Mouse (Mus musculus): ENCODE measurements around the gene Ppm1e. TPM values are rescaled to one million over a fixed set of nuclear protein-coding genes. Genes with fewer than 3 reads are reported as not detected.

Gene Ppm1e
- polyA plus RNA-seq (2012; ENCODE audit: insufficient read depth, low replicate concordance): 0.32 TPM in 1 of 2 replicates, not detected in the other

DNA sequence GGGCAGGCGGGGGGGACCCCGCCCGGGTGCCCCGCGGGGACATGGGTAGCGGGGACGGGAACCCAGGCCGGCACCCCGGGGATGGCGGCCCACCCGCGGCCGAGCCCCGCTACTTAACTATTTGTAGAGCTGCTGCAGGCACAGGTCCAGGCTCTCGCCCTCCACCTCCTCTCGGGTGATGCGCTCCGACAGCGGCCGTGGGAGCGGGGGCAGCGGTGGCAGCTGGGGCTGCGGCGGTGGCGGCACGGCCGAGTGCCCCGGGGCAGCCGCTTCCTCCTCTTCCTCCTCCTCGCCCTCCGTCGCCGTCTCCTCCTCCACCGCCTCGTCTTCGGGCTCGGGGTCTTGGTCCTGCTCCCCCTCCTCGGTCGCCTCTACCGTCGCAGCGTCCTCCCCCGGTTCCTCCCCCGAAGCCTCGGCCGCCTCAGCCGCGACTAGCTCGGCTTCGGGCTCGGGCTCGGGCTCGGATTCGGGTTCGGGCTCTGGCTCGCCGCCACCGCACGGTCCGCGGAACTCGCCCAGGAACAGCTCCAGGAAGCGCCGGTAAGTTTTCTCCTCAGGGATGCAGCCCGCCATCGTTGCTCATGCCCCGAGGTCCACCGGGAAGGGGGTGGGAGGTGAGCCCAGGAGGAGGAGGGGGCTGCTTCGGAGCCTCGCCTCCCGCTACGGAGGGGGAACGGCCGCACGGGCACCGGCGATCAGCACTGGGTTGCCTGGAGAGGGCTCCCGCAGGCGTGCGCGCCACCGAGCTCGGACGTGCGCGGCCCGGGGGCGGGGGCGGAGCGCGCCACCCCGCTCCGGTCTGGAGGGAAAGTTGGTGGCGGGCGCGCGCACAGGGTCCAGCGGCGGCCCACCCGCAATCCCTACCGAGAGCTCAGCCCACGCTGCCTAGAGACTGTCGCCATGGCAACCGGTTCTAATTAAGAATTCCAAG is at the start of gene Ppm1e:
Ppm1e (minus strand) TSS at position 693 of the 931 bp plus-strand sequence.
- Histone ChIP-seq H3K4me1 (peaks cover 23% of the 10 kb centered on the region), H3K9me3 (peaks cover 5% of the 10 kb centered on the region; the same call in 1 of the 2 replicates), H3K4me3 (replicated peaks) (peak within 1 kb of the TSS; percentile 93), H3K27me3 (replicated peaks) (peaks cover 53% of the 10 kb centered on the region), H3K36me3 (replicated peaks; ENCODE audit: low read length) (no peaks in the 10 kb centered on the region)
- TF ChIP-seq FLI1 (IDR thresholded peaks at IDR 0.05; ENCODE audit: low read length) (no peak), GATA1 (IDR thresholded peaks at IDR 0.05; ENCODE audit: borderline replicate concordance, low read length) (no peak)

DNA sequence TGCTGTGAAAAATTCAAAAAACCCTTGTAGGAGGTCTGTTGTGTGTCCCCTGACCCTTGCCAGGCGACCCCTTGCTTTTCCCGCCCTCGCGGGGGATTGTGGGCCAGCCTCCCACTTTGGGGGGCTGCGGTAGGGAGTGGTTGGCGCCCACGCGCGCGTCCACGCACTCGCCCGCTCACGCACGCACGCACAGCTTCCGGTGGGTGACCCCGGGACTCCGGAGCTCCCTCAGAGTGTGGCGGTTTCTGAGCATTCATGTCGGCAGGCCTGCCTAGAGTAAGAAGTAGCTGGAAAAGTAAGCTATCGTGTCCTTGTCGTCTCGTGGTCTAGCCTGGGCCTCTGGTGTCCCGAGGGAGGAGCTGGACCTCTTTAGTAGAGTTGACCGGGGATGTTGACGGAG is 46.1 kb upstream of the Ppm1e start, which contains the start of the genes Rad51c and Tex14:
Rad51c (minus strand) TSS at position 79 of the 400 bp plus-strand sequence.
Tex14 (plus strand) TSS at position 190 of the 400 bp plus-strand sequence.
- Histone ChIP-seq H3K4me3 (replicated peaks) (peak within 1 kb of the TSS; percentile 96), H3K36me3 (replicated peaks; ENCODE audit: low read length) (no peaks in the 10 kb centered on the region), H3K4me1 (peaks cover 14% of the 10 kb centered on the region), H3K27me3 (replicated peaks) (peaks cover 2% of the 10 kb centered on the region), H3K9me3 (no peaks in the 10 kb centered on the region)
- TF ChIP-seq FLI1 (IDR thresholded peaks at IDR 0.05; ENCODE audit: low read length) (no peak), GATA1 (IDR thresholded peaks at IDR 0.05; ENCODE audit: borderline replicate concordance, low read length) (no peak)

DNA sequence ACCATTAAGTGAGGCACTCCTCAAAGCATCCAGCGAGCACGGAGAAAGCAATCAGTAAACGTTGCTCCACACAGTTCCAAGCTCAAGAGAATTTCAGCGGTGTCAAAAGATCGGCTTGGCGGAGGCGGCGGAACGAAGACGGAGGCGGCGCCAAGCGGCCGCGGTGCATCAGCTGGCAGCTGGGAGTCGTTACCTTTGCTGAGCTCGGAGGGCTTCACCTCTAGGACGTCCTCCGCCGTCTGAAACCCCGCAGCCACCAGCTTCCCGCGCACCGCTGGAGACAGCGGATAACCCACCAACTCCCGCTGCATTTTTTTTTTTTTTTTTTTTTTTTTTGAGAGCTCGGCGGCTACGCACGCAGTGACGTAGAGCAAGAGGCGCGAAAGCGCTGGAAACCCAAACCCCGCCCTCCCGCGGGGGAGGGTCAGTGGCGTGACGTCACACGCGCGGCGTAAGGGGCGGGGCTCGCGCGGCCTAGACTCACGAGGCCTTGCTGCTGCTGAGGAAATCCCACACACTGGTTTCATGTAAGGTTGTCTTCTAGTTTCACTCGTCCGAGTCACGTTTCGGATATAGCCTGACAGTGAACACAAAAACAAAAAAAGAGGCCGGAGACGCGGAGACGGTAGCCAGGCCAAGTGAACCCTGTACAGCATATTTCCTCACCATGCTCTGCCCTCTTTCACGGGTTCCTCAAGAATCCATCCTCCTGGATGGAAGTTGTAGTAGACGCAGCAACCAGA is 45.5 kb upstream of the Ppm1e start:
- Histone ChIP-seq H3K4me3 (replicated peaks) (peak overlapping the region; percentile 96), H3K36me3 (replicated peaks; ENCODE audit: low read length) (no peaks in the 10 kb centered on the region), H3K27me3 (replicated peaks) (no peaks in the 10 kb centered on the region), H3K4me1 (peaks cover 14% of the 10 kb centered on the region), H3K9me3 (no peaks in the 10 kb centered on the region)
- no peak for TF ChIP-seq GATA1 (IDR thresholded peaks at IDR 0.05; ENCODE audit: borderline replicate concordance, low read length)
- no peak; the same call in 1 of the 2 replicates for TF ChIP-seq FLI1 (IDR thresholded peaks at IDR 0.05; ENCODE audit: low read length)

DNA sequence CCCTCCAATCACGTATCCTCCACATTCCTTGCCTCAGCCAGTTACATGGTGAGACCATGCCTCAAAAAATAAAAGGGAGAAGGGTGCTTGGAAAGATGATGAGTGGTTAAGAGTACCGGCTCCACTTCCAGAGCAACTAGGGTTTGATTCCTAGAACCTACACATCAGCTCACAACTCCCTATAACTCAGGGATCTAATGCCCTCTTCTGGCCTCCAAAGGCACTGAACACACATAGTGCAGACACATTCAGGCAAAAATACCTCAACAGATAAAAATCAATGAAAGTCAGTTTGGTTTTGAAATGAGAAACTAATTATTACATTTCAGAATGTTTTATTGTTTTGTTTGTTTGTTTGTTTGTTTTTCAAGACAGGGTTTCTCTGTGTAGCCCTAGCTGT is 39.6 kb upstream of the Ppm1e start:
- no peak for TF ChIP-seq GATA1 (IDR thresholded peaks at IDR 0.05; ENCODE audit: borderline replicate concordance, low read length)
- TF ChIP-seq FLI1 (IDR thresholded peaks at IDR 0.05; ENCODE audit: low read length): no peak
- Histone ChIP-seq H3K4me1 (peaks cover 8% of the 10 kb centered on the region), H3K27me3 (replicated peaks) (no peaks in the 10 kb centered on the region), H3K4me3 (replicated peaks) (no peak overlapping the region), H3K36me3 (replicated peaks; ENCODE audit: low read length) (no peaks in the 10 kb centered on the region), H3K9me3 (no peaks in the 10 kb centered on the region)

- peaks cover 8% of the 10 kb centered on the region for H3K4me1 ChIP-seq
- H3K36me3 ChIP-seq (replicated peaks; ENCODE audit: low read length): no peaks in the 10 kb centered on the region
- TF ChIP-seq FLI1 (IDR thresholded peaks at IDR 0.05; ENCODE audit: low read length) (no peak), GATA1 (IDR thresholded peaks at IDR 0.05; ENCODE audit: borderline replicate concordance, low read length) (no peak)
- H3K4me3 ChIP-seq (replicated peaks): no peak overlapping the region
- H3K27me3 ChIP-seq (replicated peaks): no peaks in the 10 kb centered on the region
- no peaks in the 10 kb centered on the region for H3K9me3 ChIP-seq
Measured at GRCm38 (mm10) chr11:87393855-87394254, 35.0 kb upstream of the Ppm1e start.

DNA sequence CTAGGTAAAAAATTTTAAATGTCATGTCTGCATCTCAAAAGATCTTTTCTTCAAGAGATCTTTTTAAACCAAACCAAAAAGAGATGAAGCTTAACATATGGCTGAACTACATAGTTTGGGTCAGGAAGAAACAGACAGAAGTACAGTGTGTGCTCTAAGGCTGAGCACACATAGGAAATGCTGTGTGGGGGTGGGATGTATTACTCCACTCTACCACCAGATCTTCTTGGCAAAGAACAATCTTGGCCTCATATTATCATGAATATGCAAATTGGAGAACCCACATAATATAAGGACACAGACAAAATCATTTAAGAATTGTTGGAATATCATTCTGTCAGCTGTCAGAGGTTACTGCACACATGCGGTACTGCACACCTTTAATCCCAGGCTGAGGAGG is 26.9 kb upstream of the Ppm1e start:
- H3K27me3 ChIP-seq (replicated peaks): no peaks in the 10 kb centered on the region
- no peaks in the 10 kb centered on the region; the same call in 1 of the 2 replicates for H3K4me1 ChIP-seq
- no peak for TF ChIP-seq GATA1 (IDR thresholded peaks at IDR 0.05; ENCODE audit: borderline replicate concordance, low read length)
- no peak for TF ChIP-seq FLI1 (IDR thresholded peaks at IDR 0.05; ENCODE audit: low read length)
- H3K4me3 ChIP-seq (replicated peaks): no peak overlapping the region
- H3K36me3 ChIP-seq (replicated peaks; ENCODE audit: low read length): no peaks in the 10 kb centered on the region
- no peaks in the 10 kb centered on the region for H3K9me3 ChIP-seq

DNA sequence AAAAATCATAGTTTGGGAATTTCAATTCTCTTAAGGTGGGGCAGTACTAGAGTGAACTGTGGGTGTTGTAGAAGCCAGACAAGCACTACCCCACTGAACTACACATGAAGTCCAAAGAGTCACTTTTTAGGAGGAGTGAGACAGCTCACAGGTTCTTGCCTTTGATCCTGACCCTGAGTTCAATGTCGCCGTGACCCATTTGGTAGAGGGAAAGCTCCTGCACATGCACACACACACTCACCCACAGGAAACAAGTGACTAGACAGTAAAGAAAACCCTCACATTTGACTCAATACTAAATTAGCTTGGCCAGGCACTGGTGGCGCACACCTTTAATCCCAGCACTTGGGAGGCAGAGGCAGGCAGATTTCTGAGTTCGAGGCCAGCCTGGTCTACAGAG is 25.7 kb upstream of the Ppm1e start:
- Histone ChIP-seq H3K36me3 (replicated peaks; ENCODE audit: low read length) (no peaks in the 10 kb centered on the region), H3K27me3 (replicated peaks) (no peaks in the 10 kb centered on the region), H3K4me1 (no peaks in the 10 kb centered on the region; the same call in 1 of the 2 replicates), H3K9me3 (no peaks in the 10 kb centered on the region), H3K4me3 (replicated peaks) (no peak overlapping the region)
- no peak for TF ChIP-seq GATA1 (IDR thresholded peaks at IDR 0.05; ENCODE audit: borderline replicate concordance, low read length)
- no peak for TF ChIP-seq FLI1 (IDR thresholded peaks at IDR 0.05; ENCODE audit: low read length)

- H3K27me3 ChIP-seq (replicated peaks): no peaks in the 10 kb centered on the region
- H3K4me1 ChIP-seq: peaks cover 13% of the 10 kb centered on the region
- peaks cover 4% of the 10 kb centered on the region; the same call in 1 of the 2 replicates for H3K9me3 ChIP-seq
- H3K4me3 ChIP-seq (replicated peaks): peak overlapping the region; percentile 81
- no peaks in the 10 kb centered on the region for H3K36me3 ChIP-seq (replicated peaks; ENCODE audit: low read length)
- TF ChIP-seq GATA1 (IDR thresholded peaks at IDR 0.05; ENCODE audit: borderline replicate concordance, low read length) (no peak; the same call in 2 of the 3 replicates), FLI1 (IDR thresholded peaks at IDR 0.05; ENCODE audit: low read length) (no peak)
Measured at GRCm38 (mm10) chr11:87367865-87368580, 9.2 kb upstream of the Ppm1e start.

- H3K27me3 ChIP-seq (replicated peaks): no peaks in the 10 kb centered on the region
- H3K4me3 ChIP-seq (replicated peaks): no peak overlapping the region
- peaks cover 13% of the 10 kb centered on the region for H3K4me1 ChIP-seq
- no peaks in the 10 kb centered on the region for H3K36me3 ChIP-seq (replicated peaks; ENCODE audit: low read length)
- TF ChIP-seq FLI1 (IDR thresholded peaks at IDR 0.05; ENCODE audit: low read length) (no peak), GATA1 (IDR thresholded peaks at IDR 0.05; ENCODE audit: borderline replicate concordance, low read length) (no peak)
- peaks cover 5% of the 10 kb centered on the region; the same call in 1 of the 2 replicates for H3K9me3 ChIP-seq
Measured at GRCm38 (mm10) chr11:87367061-87367460, 8.2 kb upstream of the Ppm1e start.

Measured in megakaryocyte, embryonic 14.5 days (primary cell).